Mouse (Mus musculus): ENCODE results near the gene Bzw2. TPM values are rescaled to one million over a fixed set of nuclear protein-coding genes. Genes with fewer than 3 reads are reported as not detected.

Bzw2 gene
- polyA plus RNA-seq, 1 experiment from 2014 or later = 292 TPM

GRCm38 (mm10) chr12:36129826-36130225, 28.1 kb downstream of the Bzw2 start:
- Histone ChIP-seq H3K4me3 (ENCODE audit: low read depth, low read length) (no peak overlapping the region), H3K4me1 (ENCODE audit: control insufficient read depth, insufficient read depth, low read length) (no peaks in the 10 kb centered on the region), H3K27me3 (ENCODE audit: control insufficient read depth, insufficient read depth, low read length) (no peaks in the 10 kb centered on the region), H3K27ac (ENCODE audit: low read depth, low read length) (no peak overlapping the region), H3K9me3 (ENCODE audit: control insufficient read depth, low read length) (no peaks in the 10 kb centered on the region), H3K36me3 (ENCODE audit: control insufficient read depth, insufficient read depth, low read length) (no peaks in the 10 kb centered on the region), H3K4me2 (no peak overlapping the region), H3K9ac (ENCODE audit: low read length) (no peak overlapping the region)
- no peak for DNase-seq (ENCODE audit: low spot score, missing footprints)
- no peak for ATAC-seq (ENCODE audit: low FRiP score)
- 93% methylated on average over 5 of the region's 5 CpGs for WGBS

GRCm38 (mm10) chr12:36126049-36126448, 31.8 kb downstream of the Bzw2 start:
- WGBS = 93% methylated on average over 5 of the region's 5 CpGs
- DNase-seq (ENCODE audit: low spot score, missing footprints) = no peak
- Histone ChIP-seq H3K4me1 (ENCODE audit: control insufficient read depth, insufficient read depth, low read length) (no peaks in the 10 kb centered on the region), H3K36me3 (ENCODE audit: control insufficient read depth, insufficient read depth, low read length) (peaks cover 10% of the 10 kb centered on the region; the same call in 1 of the 2 replicates), H3K27ac (ENCODE audit: low read depth, low read length) (no peak overlapping the region), H3K9ac (ENCODE audit: low read length) (no peak overlapping the region), H3K4me2 (no peak overlapping the region), H3K9me3 (ENCODE audit: control insufficient read depth, low read length) (no peaks in the 10 kb centered on the region), H3K4me3 (ENCODE audit: low read depth, low read length) (no peak overlapping the region), H3K27me3 (ENCODE audit: control insufficient read depth, insufficient read depth, low read length) (no peaks in the 10 kb centered on the region)
- ATAC-seq (ENCODE audit: low FRiP score) = no peak

- no peak for DNase-seq (ENCODE audit: low spot score, missing footprints)
- ATAC-seq (ENCODE audit: low FRiP score) = no peak
- 96% methylated on average over 3 of the region's 3 CpGs for WGBS
Measured at GRCm38 (mm10) chr12:36119244-36119643, 38.6 kb downstream of the Bzw2 start.

GRCm38 (mm10) chr12:36117161-36117560, 40.7 kb downstream of the Bzw2 start:
- DNase-seq (ENCODE audit: low spot score, missing footprints) (no peak), ATAC-seq (ENCODE audit: low FRiP score) (no peak)
- 96% methylated on average over 6 of the region's 6 CpGs for WGBS
- no peaks in the 10 kb centered on the region for H3K27me3 ChIP-seq (ENCODE audit: control insufficient read depth, insufficient read depth, low read length)
- H3K9me3 ChIP-seq (ENCODE audit: control insufficient read depth, low read length) = no peaks in the 10 kb centered on the region
- no peak overlapping the region for H3K9ac ChIP-seq (ENCODE audit: low read length)
- no peak overlapping the region for H3K27ac ChIP-seq (ENCODE audit: low read depth, low read length)
- no peaks in the 10 kb centered on the region for H3K4me1 ChIP-seq (ENCODE audit: control insufficient read depth, insufficient read depth, low read length)
- H3K36me3 ChIP-seq (ENCODE audit: control insufficient read depth, insufficient read depth, low read length) = peaks cover 16% of the 10 kb centered on the region; the same call in 1 of the 2 replicates
- no peak overlapping the region for H3K4me2 ChIP-seq
- H3K4me3 ChIP-seq (ENCODE audit: low read depth, low read length) = no peak overlapping the region

More at GRCm38 (mm10) chr12:36119244-36119643, 38.6 kb downstream of the Bzw2 start:
- Histone ChIP-seq H3K27ac (ENCODE audit: low read depth, low read length) (no peak overlapping the region), H3K4me1 (ENCODE audit: control insufficient read depth, insufficient read depth, low read length) (no peaks in the 10 kb centered on the region), H3K9me3 (ENCODE audit: control insufficient read depth, low read length) (no peaks in the 10 kb centered on the region), H3K9ac (ENCODE audit: low read length) (no peak overlapping the region), H3K27me3 (ENCODE audit: control insufficient read depth, insufficient read depth, low read length) (no peaks in the 10 kb centered on the region), H3K4me3 (ENCODE audit: low read depth, low read length) (no peak overlapping the region), H3K4me2 (no peak overlapping the region), H3K36me3 (ENCODE audit: control insufficient read depth, insufficient read depth, low read length) (peaks cover 23% of the 10 kb centered on the region; the same call in 1 of the 2 replicates)

DNA sequence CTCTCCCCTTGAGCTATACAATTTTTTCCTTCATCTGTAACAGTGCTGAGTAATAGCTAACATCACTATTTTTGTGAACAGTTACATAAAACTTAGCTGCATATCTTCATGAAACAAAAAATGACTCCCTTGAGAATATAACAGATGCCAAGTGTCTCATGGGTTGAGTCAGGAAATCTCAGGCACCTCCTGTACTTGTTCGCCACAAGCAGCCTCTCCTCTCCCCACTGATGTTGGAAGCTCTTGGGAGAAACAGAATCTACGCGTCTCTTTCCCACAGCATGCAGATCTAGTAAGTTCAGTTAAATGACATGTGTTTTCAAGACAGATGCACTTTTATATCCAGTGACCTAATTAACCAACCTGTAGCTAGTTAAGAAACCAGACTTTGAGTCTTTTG, 45.8 kb downstream of the Bzw2 start:
- no peaks in the 10 kb centered on the region for H3K9me3 ChIP-seq (ENCODE audit: control insufficient read depth, low read length)
- ATAC-seq (ENCODE audit: low FRiP score) = no peak
- no peak overlapping the region for H3K27ac ChIP-seq (ENCODE audit: low read depth, low read length)
- H3K36me3 ChIP-seq (ENCODE audit: control insufficient read depth, insufficient read depth, low read length) = peaks cover 29% of the 10 kb centered on the region
- DNase-seq (ENCODE audit: low spot score, missing footprints) = no peak
- H3K4me3 ChIP-seq (ENCODE audit: low read depth, low read length) = no peak overlapping the region
- no peaks in the 10 kb centered on the region for H3K27me3 ChIP-seq (ENCODE audit: control insufficient read depth, insufficient read depth, low read length)
- no peaks in the 10 kb centered on the region for H3K4me1 ChIP-seq (ENCODE audit: control insufficient read depth, insufficient read depth, low read length)
- 97% methylated on average over 3 of the region's 3 CpGs for WGBS
- H3K9ac ChIP-seq (ENCODE audit: low read length) = no peak overlapping the region
- no peak overlapping the region for H3K4me2 ChIP-seq

DNA sequence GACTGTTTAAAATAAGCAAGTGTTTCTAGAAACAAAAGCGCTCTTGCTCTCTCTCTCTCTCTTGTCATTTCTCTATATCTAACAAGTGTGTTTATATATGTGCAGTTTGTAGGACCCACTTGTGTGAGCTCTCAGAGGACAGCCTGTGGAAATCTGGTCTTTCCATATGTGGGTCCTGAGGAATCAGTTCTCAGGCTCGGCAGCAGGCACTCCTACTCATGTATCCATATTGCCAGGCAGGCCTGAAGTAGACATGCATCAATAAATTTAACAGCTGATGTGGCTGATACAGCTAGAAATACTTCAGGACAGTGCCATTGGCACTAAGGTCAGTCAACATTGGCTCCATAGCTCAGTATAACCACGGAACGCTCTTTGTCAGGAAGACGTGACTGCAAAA, 46.8 kb downstream of the Bzw2 start:
- H3K4me1 ChIP-seq (ENCODE audit: control insufficient read depth, insufficient read depth, low read length) = no peaks in the 10 kb centered on the region
- no peaks in the 10 kb centered on the region for H3K9me3 ChIP-seq (ENCODE audit: control insufficient read depth, low read length)
- no peaks in the 10 kb centered on the region for H3K27me3 ChIP-seq (ENCODE audit: control insufficient read depth, insufficient read depth, low read length)
- ATAC-seq (ENCODE audit: low FRiP score) (no peak), DNase-seq (ENCODE audit: low spot score, missing footprints) (no peak)
- H3K4me3 ChIP-seq (ENCODE audit: low read depth, low read length) = no peak overlapping the region
- H3K9ac ChIP-seq (ENCODE audit: low read length) = no peak overlapping the region
- peaks cover 30% of the 10 kb centered on the region for H3K36me3 ChIP-seq (ENCODE audit: control insufficient read depth, insufficient read depth, low read length)
- WGBS = 97% methylated on average over 5 of the region's 5 CpGs
- no peak overlapping the region for H3K4me2 ChIP-seq
- no peak overlapping the region for H3K27ac ChIP-seq (ENCODE audit: low read depth, low read length)

DNA sequence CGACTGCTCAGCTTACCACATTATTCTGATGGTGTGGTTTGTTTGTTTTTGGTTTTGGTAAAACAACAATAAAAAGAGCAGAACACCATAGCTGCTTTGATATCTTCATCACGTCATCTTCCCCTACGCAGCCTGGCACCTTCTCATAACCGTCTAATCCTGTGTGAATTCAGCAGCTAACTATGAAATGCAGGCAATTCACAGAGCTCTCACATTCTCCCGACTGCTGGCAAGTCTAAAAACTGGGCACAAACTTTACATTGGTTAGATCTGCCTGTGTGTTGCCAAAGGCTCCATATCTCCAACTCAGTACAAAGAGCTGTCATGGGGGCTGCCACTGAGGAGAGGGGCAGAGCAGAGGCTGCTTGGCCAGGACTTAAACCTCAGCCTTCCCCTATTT, 47.4 kb downstream of the Bzw2 start:
- no peaks in the 10 kb centered on the region for H3K4me1 ChIP-seq (ENCODE audit: control insufficient read depth, insufficient read depth, low read length)
- DNase-seq (ENCODE audit: low spot score, missing footprints) = no peak
- ATAC-seq (ENCODE audit: low FRiP score) = no peak
- H3K36me3 ChIP-seq (ENCODE audit: control insufficient read depth, insufficient read depth, low read length) = peaks cover 29% of the 10 kb centered on the region
- no peaks in the 10 kb centered on the region for H3K9me3 ChIP-seq (ENCODE audit: control insufficient read depth, low read length)
- WGBS = 98% methylated on average over 5 of the region's 5 CpGs
- no peak overlapping the region for H3K4me3 ChIP-seq (ENCODE audit: low read depth, low read length)
- H3K27me3 ChIP-seq (ENCODE audit: control insufficient read depth, insufficient read depth, low read length) = no peaks in the 10 kb centered on the region
- H3K9ac ChIP-seq (ENCODE audit: low read length) = no peak overlapping the region
- no peak overlapping the region for H3K27ac ChIP-seq (ENCODE audit: low read depth, low read length)
- no peak overlapping the region for H3K4me2 ChIP-seq

- Histone ChIP-seq H3K36me3 (ENCODE audit: control insufficient read depth, insufficient read depth, low read length) (peaks cover 25% of the 10 kb centered on the region), H3K4me1 (ENCODE audit: control insufficient read depth, insufficient read depth, low read length) (no peaks in the 10 kb centered on the region), H3K4me2 (no peak overlapping the region), H3K27ac (ENCODE audit: low read depth, low read length) (no peak overlapping the region), H3K9me3 (ENCODE audit: control insufficient read depth, low read length) (no peaks in the 10 kb centered on the region), H3K9ac (ENCODE audit: low read length) (no peak overlapping the region), H3K27me3 (ENCODE audit: control insufficient read depth, insufficient read depth, low read length) (no peaks in the 10 kb centered on the region), H3K4me3 (ENCODE audit: low read depth, low read length) (no peak overlapping the region)
- WGBS = 94% methylated on average over 5 of the region's 5 CpGs
- no peak for ATAC-seq (ENCODE audit: low FRiP score)
- DNase-seq (ENCODE audit: low spot score, missing footprints) = no peak
Measured at GRCm38 (mm10) chr12:36108442-36108841, 49.4 kb downstream of the Bzw2 start.

DNA sequence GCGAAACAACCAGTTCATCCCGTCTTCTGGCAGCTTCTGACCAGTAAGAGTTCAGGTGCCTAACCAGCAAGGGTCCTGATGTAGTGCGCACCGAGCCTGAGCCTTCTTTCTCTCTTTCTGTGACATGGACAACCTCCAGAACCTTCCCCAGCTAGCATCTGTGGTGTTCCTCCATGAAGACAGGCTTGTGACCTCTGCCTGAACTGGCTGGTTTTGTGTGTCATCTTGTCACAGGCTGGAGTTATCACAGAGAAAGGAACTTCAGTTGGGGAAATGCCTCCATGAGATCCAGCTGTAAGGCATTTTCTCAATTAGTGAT, 54.3 kb downstream of the Bzw2 start:
- no peak for ATAC-seq (ENCODE audit: low FRiP score)
- 95% methylated on average over 4 of the region's 4 CpGs for WGBS
- no peaks in the 10 kb centered on the region for H3K4me1 ChIP-seq (ENCODE audit: control insufficient read depth, insufficient read depth, low read length)
- H3K27ac ChIP-seq (ENCODE audit: low read depth, low read length) = no peak overlapping the region
- H3K4me2 ChIP-seq = no peak overlapping the region
- H3K36me3 ChIP-seq (ENCODE audit: control insufficient read depth, insufficient read depth, low read length) = peaks cover 31% of the 10 kb centered on the region
- H3K9ac ChIP-seq (ENCODE audit: low read length) = no peak overlapping the region
- DNase-seq (ENCODE audit: low spot score, missing footprints) = no peak
- H3K9me3 ChIP-seq (ENCODE audit: control insufficient read depth, low read length) = no peaks in the 10 kb centered on the region
- H3K27me3 ChIP-seq (ENCODE audit: control insufficient read depth, insufficient read depth, low read length) = no peaks in the 10 kb centered on the region
- no peak overlapping the region for H3K4me3 ChIP-seq (ENCODE audit: low read depth, low read length)

Measured in midbrain, embryonic 11.5 days (tissue).